Comparison of ENCODE assay signal across 26 mouse cellular contexts in the genomic region with DNA sequence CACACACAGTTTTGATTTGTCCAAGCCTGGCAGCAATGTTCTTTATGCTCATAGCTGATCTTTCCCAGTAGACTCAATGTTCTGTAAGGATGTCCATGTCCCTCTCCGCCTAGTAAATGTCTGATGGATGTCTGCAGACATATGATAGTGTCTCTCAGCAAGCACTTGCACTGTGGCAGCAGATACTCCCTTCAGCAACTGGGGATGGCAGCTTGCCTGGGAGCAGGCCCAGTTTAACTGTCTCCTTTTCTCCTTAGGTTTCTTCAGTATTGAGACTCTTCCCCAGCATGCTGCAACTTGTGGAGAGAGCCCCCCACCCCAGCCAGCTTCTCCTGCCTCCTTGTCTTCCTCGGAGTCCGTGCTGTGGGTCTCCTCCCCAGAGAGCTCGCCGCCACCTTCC. TPM values are rescaled to one million over a fixed set of nuclear protein-coding genes. Genes with fewer than 3 reads are reported as not detected.
"Had no signal": no experiment of that assay in that cellular context is flagged by ENCODE, and none has a peak within 500 bp of the region (broad histone marks: within the 10 kb centered on the region; RNA-seq: fewer than 3 reads in every experiment).

No protein-coding gene starts in this region.

- H3K27ac ChIP-seq: lung, embryonic 15.5 days; macrophage; midbrain, embryonic 12.5 days; neural tube, embryonic 13.5 days; neural tube, embryonic 15.5 days; stomach, embryonic 15.5 days; stomach, postnatal 0 days had no signal

- H3K4me3 ChIP-seq: lung, embryonic 15.5 days; megakaryocyte, embryonic 14.5 days; midbrain, embryonic 12.5 days; myocyte; neural tube, embryonic 13.5 days; neural tube, embryonic 15.5 days; stomach, embryonic 15.5 days had no signal

- H3K4me1 ChIP-seq: lung, embryonic 15.5 days; midbrain, embryonic 12.5 days; neural tube, embryonic 13.5 days; neural tube, embryonic 15.5 days; stomach, embryonic 15.5 days had no signal

- H3K27me3 ChIP-seq: lung, embryonic 15.5 days; midbrain, embryonic 12.5 days; neural tube, embryonic 13.5 days; neural tube, embryonic 15.5 days; stomach, embryonic 15.5 days had no signal

- DNase-seq: liver, postnatal 0 days; lung, adult 2 months; lung, postnatal 14 days; lung, postnatal 36 days; midbrain, embryonic 14.5 days; retina, postnatal 1 day; right cerebral cortex, adult 18-20 months; right cerebral cortex, postnatal 25 days; right cerebral cortex, postnatal 4 days; thymus, adult 2 months; thymus, postnatal 25 days; thymus, postnatal 4 days had no signal

- H3K4me2 ChIP-seq: lung, embryonic 15.5 days; midbrain, embryonic 12.5 days; neural tube, embryonic 13.5 days; neural tube, embryonic 15.5 days; stomach, embryonic 15.5 days had no signal

- H3K9me3 ChIP-seq: lung, embryonic 15.5 days; megakaryocyte, embryonic 14.5 days; midbrain, embryonic 12.5 days; neural tube, embryonic 13.5 days; neural tube, embryonic 15.5 days; stomach, embryonic 15.5 days had no signal

- H3K9ac ChIP-seq: liver, postnatal 0 days; lung, embryonic 15.5 days; midbrain, embryonic 12.5 days; neural tube, embryonic 13.5 days; neural tube, embryonic 15.5 days; stomach, embryonic 15.5 days had no signal

- ATAC-seq: liver, postnatal 0 days; lung, postnatal 0 days; midbrain, embryonic 16.5 days had no signal

RNA-seq across cellular contexts. Expression of gene Trpc2, which starts 1.1 kb away (rescaled TPM):
- total RNA-seq: megakaryocyte progenitor cell, adult 5-6 weeks had no signal
- polyA plus RNA-seq: liver, postnatal 0 days; lung, adult 2 months; lung, embryonic 15.5 days; lung, postnatal 0 days; midbrain, embryonic 12.5 days; midbrain, embryonic 16.5 days; myocyte; neural tube, embryonic 11.5 days; stomach, embryonic 15.5 days; stomach, postnatal 0 days; testis, adult 2 months had no signal

RNA-seq across cellular contexts. Expression of gene Xntrpc, which starts 16.3 kb away (rescaled TPM):
- polyA plus RNA-seq: macrophage had no signal

RNA-seq across cellular contexts. Expression of gene Art1, which starts 19.8 kb away (rescaled TPM):
- total RNA-seq: megakaryocyte progenitor cell, adult 5-6 weeks had no signal
- polyA plus RNA-seq: macrophage had no signal
